ENCODE assay signal across 10 mouse cellular contexts in genomic region chr2:168025174-168025573, GRCm38 (mm10). TPM values are rescaled to one million over a fixed set of nuclear protein-coding genes. Genes with fewer than 3 reads are reported as not detected.
DNase-seq lines count a peak whose midpoint lies in the region; ATAC-seq and TF ChIP-seq lines count a peak whose summit lies in the region.
"Had no signal": no experiment of that assay in that cellular context is flagged by ENCODE, and none has a peak within 500 bp of the region (broad histone marks: within the 10 kb centered on the region; RNA-seq: fewer than 3 reads in every experiment).

No protein-coding gene starts in this region.

- H3K9me3 ChIP-seq in midbrain, postnatal 0 days (ENCODE audit: low read length): no peaks in the 10 kb centered on the region
- H3K9me3 ChIP-seq in midbrain, embryonic 13.5 days: peaks cover 5% of the 10 kb centered on the region; the same call in 1 of the 2 replicates
- H3K9me3 ChIP-seq in intestine, embryonic 15.5 days: no peaks in the 10 kb centered on the region
- H3K9me3 ChIP-seq in stomach, embryonic 14.5 days (ENCODE audit: control insufficient read depth, low read depth, low read length): no peaks in the 10 kb centered on the region; the same call in 1 of the 2 replicates
- H3K9me3 ChIP-seq in midbrain, embryonic 15.5 days: no peaks in the 10 kb centered on the region

- intact Hi-C loops in left cerebral cortex, postnatal 14 days (cut with DNase I): no loop called here

- no peak overlapping the region for H3K4me3 ChIP-seq in midbrain, postnatal 0 days (ENCODE audit: low read depth, low read length)
- no peak overlapping the region for H3K4me3 ChIP-seq in midbrain, embryonic 13.5 days (replicated peaks)
- no peak overlapping the region for H3K4me3 ChIP-seq in intestine, embryonic 15.5 days (replicated peaks)
- no peak overlapping the region for H3K4me3 ChIP-seq in stomach, embryonic 14.5 days (ENCODE audit: low read depth, low read length)
- H3K4me3 ChIP-seq in midbrain, embryonic 15.5 days: no peak overlapping the region
- H3K4me3 ChIP-seq: erythroblast, embryonic 14.5 days had no signal

- TF ChIP-seq CTCF in midbrain, postnatal 0 days (IDR thresholded peaks at IDR 0.05): no peak

- no peak overlapping the region for H3K9ac ChIP-seq in midbrain, postnatal 0 days (replicated peaks; ENCODE audit: low read length, poor library complexity, severe bottlenecking)
- H3K9ac ChIP-seq in midbrain, embryonic 13.5 days (replicated peaks): no peak overlapping the region
- H3K9ac ChIP-seq in intestine, embryonic 15.5 days: no peak overlapping the region
- no peak overlapping the region for H3K9ac ChIP-seq in stomach, embryonic 14.5 days (replicated peaks; ENCODE audit: low read depth, low read length)
- H3K9ac ChIP-seq in midbrain, embryonic 15.5 days: no peak overlapping the region

- no peak for ATAC-seq in midbrain, postnatal 0 days (ENCODE audit: low FRiP score)
- no peak for ATAC-seq in midbrain, embryonic 13.5 days
- ATAC-seq in intestine, embryonic 15.5 days: peak; percentile 64
- ATAC-seq in stomach, embryonic 14.5 days (ENCODE audit: insufficient number of reproducible peaks, insufficient read depth, low FRiP score, low read depth): peak; percentile 76; the same call in 1 of the 2 replicates
- no peak for ATAC-seq in midbrain, embryonic 15.5 days (replicated peaks)

- no peaks in the 10 kb centered on the region for H3K4me1 ChIP-seq in midbrain, postnatal 0 days (ENCODE audit: insufficient read depth, low read length)
- H3K4me1 ChIP-seq in midbrain, embryonic 13.5 days (replicated peaks): no peaks in the 10 kb centered on the region
- peaks cover 33% of the 10 kb centered on the region for H3K4me1 ChIP-seq in intestine, embryonic 15.5 days (replicated peaks)
- H3K4me1 ChIP-seq in stomach, embryonic 14.5 days (ENCODE audit: control insufficient read depth, insufficient read depth, low read length): peaks cover 16% of the 10 kb centered on the region; the same call in 1 of the 2 replicates
- no peaks in the 10 kb centered on the region for H3K4me1 ChIP-seq in midbrain, embryonic 15.5 days

- H3K36me3 ChIP-seq in midbrain, postnatal 0 days (ENCODE audit: insufficient read depth, low read length): no peaks in the 10 kb centered on the region
- no peaks in the 10 kb centered on the region for H3K36me3 ChIP-seq in midbrain, embryonic 13.5 days
- no peaks in the 10 kb centered on the region for H3K36me3 ChIP-seq in intestine, embryonic 15.5 days
- H3K36me3 ChIP-seq in stomach, embryonic 14.5 days (ENCODE audit: control insufficient read depth, insufficient read depth, low read length): no peaks in the 10 kb centered on the region
- H3K36me3 ChIP-seq in midbrain, embryonic 15.5 days (replicated peaks): no peaks in the 10 kb centered on the region
- H3K36me3 ChIP-seq: G1E had no signal

- 60% methylated on average over 12 of the region's 12 CpGs for WGBS in midbrain, postnatal 0 days
- 71% methylated on average over 12 of the region's 12 CpGs for WGBS in midbrain, embryonic 13.5 days
- WGBS in intestine, embryonic 15.5 days: 33% methylated on average over 12 of the region's 12 CpGs
- whole genome bisulfite sequencing in stomach, embryonic 14.5 days: 19% methylated on average over 12 of the region's 12 CpGs
- 57% methylated on average over 12 of the region's 12 CpGs for WGBS in midbrain, embryonic 15.5 days

- peak; percentile 38 for DNase-seq in midbrain, postnatal 0 days (ENCODE audit: low spot score)
- peak; percentile 74 to 86 for DNase-seq in left cerebral cortex, postnatal 14 days (ENCODE audit: low spot score in 2 of 2)
- DNase-seq in T-cell, adult 2 months (ENCODE audit: low spot score): no peak
- no peak for DNase-seq in adrenal gland, postnatal 36 days

- no peak overlapping the region for H3K4me2 ChIP-seq in midbrain, postnatal 0 days (ENCODE audit: low read depth, low read length, poor library complexity, severe bottlenecking)
- no peak overlapping the region for H3K4me2 ChIP-seq in midbrain, embryonic 13.5 days (replicated peaks)
- H3K4me2 ChIP-seq in intestine, embryonic 15.5 days (replicated peaks): no peak overlapping the region
- H3K4me2 ChIP-seq in stomach, embryonic 14.5 days (replicated peaks; ENCODE audit: low read depth, low read length): no peak overlapping the region
- no peak overlapping the region for H3K4me2 ChIP-seq in midbrain, embryonic 15.5 days

- H3K27ac ChIP-seq in midbrain, postnatal 0 days (ENCODE audit: low read depth, low read length): no peak overlapping the region
- no peak overlapping the region for H3K27ac ChIP-seq in midbrain, embryonic 13.5 days
- peak overlapping the region; percentile 91 for H3K27ac ChIP-seq in intestine, embryonic 15.5 days
- peak overlapping the region; percentile 94 for H3K27ac ChIP-seq in stomach, embryonic 14.5 days (ENCODE audit: low read length)
- no peak overlapping the region for H3K27ac ChIP-seq in midbrain, embryonic 15.5 days

- no peaks in the 10 kb centered on the region for H3K27me3 ChIP-seq in midbrain, postnatal 0 days (ENCODE audit: insufficient read depth, low read length)
- H3K27me3 ChIP-seq in midbrain, embryonic 13.5 days: no peaks in the 10 kb centered on the region
- no peaks in the 10 kb centered on the region for H3K27me3 ChIP-seq in intestine, embryonic 15.5 days (replicated peaks)
- H3K27me3 ChIP-seq in stomach, embryonic 14.5 days (ENCODE audit: control insufficient read depth, insufficient read depth, low read length): no peaks in the 10 kb centered on the region
- H3K27me3 ChIP-seq in midbrain, embryonic 15.5 days (replicated peaks): no peaks in the 10 kb centered on the region

RNA-seq across cellular contexts. Expression of gene Ripor3, which starts 14.8 kb away (rescaled TPM):
- total RNA-seq in midbrain, postnatal 0 days (2014; rRNA removed): 0.57 and 0.99 TPM in 2 replicates
- polyA plus RNA-seq in midbrain, postnatal 0 days (2015; fragmentation: Nextera tagmentation; extraction: Ambion mirVana): 0.28 and 0.42 TPM in 2 replicates
- 0.15 and 0.27 TPM in 2 replicates for polyA plus RNA-seq in midbrain, embryonic 13.5 days (2015; fragmentation: Nextera tagmentation; extraction: Ambion mirVana)
- 3.7 and 4.2 TPM in 2 replicates for polyA plus RNA-seq in intestine, embryonic 15.5 days (2015; fragmentation: Nextera tagmentation; extraction: Ambion mirVana)
- 1 to 10 TPM in 1 of 2 experiments, under 1 TPM in 1; 0.42 to 1.5 TPM for total RNA-seq in left cerebral cortex, postnatal 14 days (2021)
- 4.2 and 4.3 TPM in 2 replicates for polyA plus RNA-seq in stomach, embryonic 14.5 days (2014; fragmentation: Nextera tagmentation; extraction: Ambion mirVana)
- 0.66 and 0.70 TPM in 2 replicates for polyA plus RNA-seq in midbrain, embryonic 15.5 days (2015; fragmentation: Nextera tagmentation; extraction: Ambion mirVana)
- 1 to 10 TPM; 2.1 TPM for total RNA-seq in adrenal gland, postnatal 36 days (2021)

RNA-seq across cellular contexts. Expression of gene Pard6b, which starts 55.6 kb away (rescaled TPM):
- total RNA-seq in midbrain, postnatal 0 days (2014; rRNA removed): 6.6 and 6.8 TPM in 2 replicates
- 3.9 and 5.1 TPM in 2 replicates for polyA plus RNA-seq in midbrain, postnatal 0 days (2015; fragmentation: Nextera tagmentation; extraction: Ambion mirVana)
- 7.0 and 7.9 TPM in 2 replicates for polyA plus RNA-seq in midbrain, embryonic 13.5 days (2015; fragmentation: Nextera tagmentation; extraction: Ambion mirVana)
- 16.9 and 17.4 TPM in 2 replicates for polyA plus RNA-seq in intestine, embryonic 15.5 days (2015; fragmentation: Nextera tagmentation; extraction: Ambion mirVana)
- total RNA-seq in left cerebral cortex, postnatal 14 days (2021): 1 to 10 TPM; 4.9 to 5.4 TPM
- polyA plus RNA-seq in stomach, embryonic 14.5 days (2014; fragmentation: Nextera tagmentation; extraction: Ambion mirVana): 12.3 and 13.2 TPM in 2 replicates
- 7.5 TPM in 2 replicates for polyA plus RNA-seq in midbrain, embryonic 15.5 days (2015; fragmentation: Nextera tagmentation; extraction: Ambion mirVana)
- 1 to 10 TPM in 1 of 2 experiments, under 1 TPM in 1; 0.99 to 1.3 TPM for total RNA-seq in adrenal gland, postnatal 36 days (2021)

Comparison
In these comparisons a context has a peak if more than half of its experiments do, and no peak if none do; other contexts are left out.
1. ATAC-seq: peak in intestine, embryonic 15.5 days (single experiment) and stomach, embryonic 14.5 days (single experiment); none in midbrain, postnatal 0 days (single experiment), midbrain, embryonic 13.5 days (single experiment) and midbrain, embryonic 15.5 days (single experiment).
2. DNase-seq: peak in midbrain, postnatal 0 days (single experiment) and left cerebral cortex, postnatal 14 days (2 of 2); none in T-cell, adult 2 months (single experiment) and adrenal gland, postnatal 36 days (0 of 2).
3. H3K27ac ChIP-seq: peak in intestine, embryonic 15.5 days (single experiment) and stomach, embryonic 14.5 days (single experiment); none in midbrain, postnatal 0 days (single experiment), midbrain, embryonic 13.5 days (single experiment) and midbrain, embryonic 15.5 days (single experiment).